Mouse (Mus musculus): ENCODE results near the gene Retreg3. TPM values are rescaled to one million over a fixed set of nuclear protein-coding genes. Genes with fewer than 3 reads are reported as not detected.

Gene Retreg3
- total RNA-seq, 4 experiments from 2014 or later, result 50.1 to 52.2 (median 50.9) TPM

GRCm38 (mm10) chr11:101120545-101121188 lies 974 bp upstream of the Retreg3 start:
- DNase-seq (ENCODE audit: low spot score in 2 of 2), result no peak

- DNase-seq (ENCODE audit: low spot score in 2 of 2), result no peak
Measured at GRCm38 (mm10) chr11:101119131-101119760, 447 bp downstream of the Retreg3 start.

GRCm38 (mm10) chr11:101118105-101118504 lies 1.6 kb downstream of the Retreg3 start:
- DNase-seq (ENCODE audit: low spot score in 2 of 2), result no peak

GRCm38 (mm10) chr11:101115564-101115963 lies 4.1 kb downstream of the Retreg3 start:
- no peak for DNase-seq (ENCODE audit: low spot score in 2 of 2)

- DNase-seq (ENCODE audit: low spot score in 2 of 2), result no peak
Measured at GRCm38 (mm10) chr11:101112186-101112585, 7.5 kb downstream of the Retreg3 start.

- no peak for DNase-seq (ENCODE audit: low spot score in 2 of 2)
Measured at GRCm38 (mm10) chr11:101111178-101111577, 8.5 kb downstream of the Retreg3 start.

- no peak for DNase-seq (ENCODE audit: low spot score in 2 of 2)
Measured at GRCm38 (mm10) chr11:101110708-101111107, 9.0 kb downstream of the Retreg3 start.

- no peak for DNase-seq (ENCODE audit: low spot score in 2 of 2)
Measured at GRCm38 (mm10) chr11:101109351-101109750, 10.3 kb downstream of the Retreg3 start.

GRCm38 (mm10) chr11:101103011-101103410 lies 16.7 kb downstream of the Retreg3 start:
- DNase-seq (ENCODE audit: low spot score in 2 of 2), result no peak

- DNase-seq (ENCODE audit: low spot score in 2 of 2), result no peak
Measured at GRCm38 (mm10) chr11:101098231-101098630, 21.5 kb downstream of the Retreg3 start.

- peak; percentile 87 to 95 for DNase-seq (ENCODE audit: low spot score in 2 of 2)
Measured at GRCm38 (mm10) chr11:101095314-101096024, 24.2 kb downstream of the Retreg3 start, which contains the start of gene Psmc3ip. TSS of gene Psmc3ip (minus strand) at chr11:101095436.

GRCm38 (mm10) chr11:101094930-101095313 lies 24.8 kb downstream of the Retreg3 start:
- DNase-seq (ENCODE audit: low spot score in 2 of 2), result peak in 1 of 2 experiments; percentile 36

GRCm38 (mm10) chr11:101089931-101090330 lies 29.8 kb downstream of the Retreg3 start:
- DNase-seq (ENCODE audit: low spot score in 2 of 2), result no peak

GRCm38 (mm10) chr11:101087682-101088055 lies 32.0 kb downstream of the Retreg3 start:
- no peak for DNase-seq (ENCODE audit: low spot score in 2 of 2)

GRCm38 (mm10) chr11:101086756-101087681 lies 32.7 kb downstream of the Retreg3 start, which contains the start of gene Mlx:
TSS of gene Mlx (plus strand) at chr11:101087277.
- peak; percentile 89 to 92 for DNase-seq (ENCODE audit: low spot score in 2 of 2)

- DNase-seq (ENCODE audit: low spot score in 2 of 2), result no peak
Measured at GRCm38 (mm10) chr11:101086323-101086674, 33.4 kb downstream of the Retreg3 start.

- no peak for DNase-seq (ENCODE audit: low spot score in 2 of 2)
Measured at GRCm38 (mm10) chr11:101085617-101086322, 33.9 kb downstream of the Retreg3 start.

- no peak for DNase-seq (ENCODE audit: low spot score in 2 of 2)
Measured at GRCm38 (mm10) chr11:101084811-101085210, 34.9 kb downstream of the Retreg3 start.

GRCm38 (mm10) chr11:101084246-101084645 lies 35.4 kb downstream of the Retreg3 start:
- DNase-seq (ENCODE audit: low spot score in 2 of 2), result no peak

- no peak for DNase-seq (ENCODE audit: low spot score in 2 of 2)
Measured at GRCm38 (mm10) chr11:101083083-101083697, 36.5 kb downstream of the Retreg3 start.

Measured in left cerebral cortex, adult 8-10 months (tissue).